Comparison of ENCODE assay signal across 8 mouse cellular contexts in the genomic region with DNA sequence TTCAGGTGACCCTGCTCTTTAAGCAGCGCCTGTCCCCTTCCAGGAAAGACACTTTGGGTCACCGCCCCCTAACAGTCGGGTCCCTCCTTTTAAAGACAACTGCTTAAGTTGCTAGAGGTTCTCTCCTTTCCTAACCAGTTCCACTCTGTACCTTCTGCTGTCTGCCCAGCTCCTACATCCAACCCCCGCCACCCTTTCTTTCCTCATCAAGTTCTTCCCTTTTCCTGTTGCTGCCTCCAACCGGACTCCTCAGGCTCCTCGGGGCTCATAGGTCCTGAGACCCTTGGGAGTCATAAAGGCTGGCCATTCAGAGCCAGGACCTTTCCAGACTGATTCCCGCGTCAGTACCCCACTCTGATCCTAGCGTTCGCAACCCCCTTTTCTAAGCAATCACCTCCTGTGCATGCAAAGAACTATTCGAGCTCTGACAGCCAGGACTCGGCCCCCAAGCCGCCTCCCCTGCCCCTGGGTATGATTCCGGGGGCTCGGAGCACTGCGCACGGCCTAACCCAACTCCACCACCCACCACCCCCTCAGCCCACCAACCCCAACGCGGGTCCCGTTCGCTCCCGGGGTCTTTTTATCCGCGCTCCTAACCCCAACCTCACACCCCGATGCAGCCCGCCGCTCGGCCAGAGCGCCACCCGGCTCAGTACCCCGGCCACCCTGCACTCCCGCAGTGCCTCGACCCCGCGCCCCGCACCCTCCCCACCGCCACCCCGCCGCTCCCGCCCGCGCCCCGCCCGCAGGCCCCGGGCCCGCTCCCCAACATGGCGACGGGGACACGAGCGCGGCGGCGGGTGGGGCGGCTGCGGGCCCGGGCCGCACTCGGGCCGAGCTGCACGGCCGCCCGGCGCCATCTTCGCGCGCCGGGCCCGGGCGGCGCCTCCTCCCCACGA. TPM values are rescaled to one million over a fixed set of nuclear protein-coding genes. Genes with fewer than 3 reads are reported as not detected.
A peak's percentile ranks its signal among the peaks of the same experiment; 100 is the strongest.
DNase-seq lines count a peak whose midpoint lies in the region; ATAC-seq lines count a peak whose summit lies in the region.

No protein-coding gene starts in this region.

- ATAC-seq in forebrain, embryonic 15.5 days (replicated peaks): peak; percentile 82

- peak; percentile 49 for DNase-seq in Muller cell, postnatal 12 days (ENCODE audit: inconsistent ontology term)
- DNase-seq in cerebellum, adult 11-12 months: peak; percentile 46
- DNase-seq in heart, postnatal 36 days: peak; percentile 44 to 61
- peak; percentile 19 for DNase-seq in large intestine, adult 2 months (ENCODE audit: low read depth, low spot score)
- peak; percentile 51 for DNase-seq in lung, postnatal 14 days
- DNase-seq in retina, embryonic 14.5 days (ENCODE audit: low spot score): peak; percentile 58
- peak; percentile 31 for DNase-seq in urinary bladder, adult 2 months (ENCODE audit: low spot score)

- peak overlapping the region; percentile 75 for H3K4me2 ChIP-seq in forebrain, embryonic 15.5 days (replicated peaks)

- intact Hi-C loops in heart, postnatal 36 days (cut with DNase I): no loop called here

- H3K9ac ChIP-seq in forebrain, embryonic 15.5 days (replicated peaks): peak overlapping the region; percentile 93

- H3K4me1 ChIP-seq in forebrain, embryonic 15.5 days: peaks cover 35% of the 10 kb centered on the region

- no peaks in the 10 kb centered on the region for H3K27me3 ChIP-seq in forebrain, embryonic 15.5 days

- under 1% methylated on average over 55 of the region's 71 CpGs for WGBS in forebrain, embryonic 15.5 days
- WGBS in large intestine, adult 2 months: 1% methylated on average over 68 of the region's 71 CpGs

- H3K4me3 ChIP-seq in forebrain, embryonic 15.5 days: peak overlapping the region; percentile 78

- H3K9me3 ChIP-seq in forebrain, embryonic 15.5 days: no peaks in the 10 kb centered on the region

- H3K36me3 ChIP-seq in forebrain, embryonic 15.5 days: no peaks in the 10 kb centered on the region

- H3K27ac ChIP-seq in forebrain, embryonic 15.5 days (replicated peaks): peak overlapping the region; percentile 91

RNA-seq across cellular contexts. Expression of gene Ncoa6, which starts 0.8 kb away (rescaled TPM):
- polyA plus RNA-seq in forebrain, embryonic 15.5 days (2015; fragmentation: Nextera tagmentation; extraction: Ambion mirVana): 28.1 and 28.8 TPM in 2 replicates
- 10 to 100 TPM; 25.1 to 26.5 TPM for total RNA-seq in heart, postnatal 36 days (2021)
- polyA plus RNA-seq in large intestine, adult 2 months (2012; rRNA removed): 12.4 and 38.9 TPM in 2 replicates
- polyA plus RNA-seq in urinary bladder, adult 2 months (2012; rRNA removed): 22.7 and 29.9 TPM in 2 replicates

RNA-seq across cellular contexts. Expression of gene Acss2, which starts 44.8 kb away (rescaled TPM):
- 21.6 and 22.5 TPM in 2 replicates for polyA plus RNA-seq in forebrain, embryonic 15.5 days (2015; fragmentation: Nextera tagmentation; extraction: Ambion mirVana)
- total RNA-seq in heart, postnatal 36 days (2021): 10 to 100 TPM; 36.3 to 41.6 TPM
- 23.4 and 32.2 TPM in 2 replicates for polyA plus RNA-seq in large intestine, adult 2 months (2012; rRNA removed)
- 22.9 and 27.8 TPM in 2 replicates for polyA plus RNA-seq in urinary bladder, adult 2 months (2012; rRNA removed)

RNA-seq across cellular contexts. Expression of gene Ggt7, which starts 45.1 kb away (rescaled TPM):
- polyA plus RNA-seq in forebrain, embryonic 15.5 days (2015; fragmentation: Nextera tagmentation; extraction: Ambion mirVana): 51.6 and 53.7 TPM in 2 replicates
- total RNA-seq in heart, postnatal 36 days (2021): 1 to 10 TPM in 1 of 2 experiments, under 1 TPM in 1; 0.49 to 1.6 TPM
- polyA plus RNA-seq in large intestine, adult 2 months (2012; rRNA removed): 4.6 and 6.0 TPM in 2 replicates
- polyA plus RNA-seq in urinary bladder, adult 2 months (2012; rRNA removed): 8.6 and 11.3 TPM in 2 replicates

Comparison
In these comparisons a context has a peak if more than half of its experiments do, and no peak if none do; other contexts are left out.
1. Peak in every context shown above with its lines: DNase-seq, ATAC-seq, H3K4me3 ChIP-seq and H3K27ac ChIP-seq.